Mouse (Mus musculus) lung, adult 2 months (tissue): ENCODE measurements around the gene Plek. TPM values are rescaled to one million over a fixed set of nuclear protein-coding genes. Genes with fewer than 3 reads are reported as not detected.
"Not testable (repeated sequence)": the region's sequence is repeated elsewhere in the genome, so short reads cannot be mapped to it uniquely, and the experiment has no call there.

ENCODE experiments used
- DNase-seq: peaks from one replicate; pipeline ENCODE4 v3.0.0; 2022
- H3K4me1 ChIP-seq: fragments of 200-500 bp; 2 replicates; pipeline ENCODE4 v1.6.1; 2011; ENCODE audit warnings: low read length; ENCODE audit not compliant: control insufficient read depth, insufficient read depth
- H3K4me3 ChIP-seq: fragments of 200-500 bp; replicated peaks from 2 replicates; pipeline ENCODE3; 2011; ENCODE audit warnings: low read depth, mild to moderate bottlenecking, control low read depth, low read length; ENCODE audit errors: extremely low read depth
- CTCF ChIP-seq: fragments of 200-500 bp; IDR thresholded peaks from 2 replicates; pipeline ENCODE4 v1.5.1; 2011; ENCODE audit warnings: mild to moderate bottlenecking, low read length, control low read depth; ENCODE audit not compliant: insufficient read depth
- POLR2A ChIP-seq: fragments of 200-500 bp; IDR thresholded peaks from 2 replicates; pipeline ENCODE4 v1.6.1; 2011; ENCODE audit warnings: low read depth, mild to moderate bottlenecking, control low read depth, low read length, borderline replicate concordance; ENCODE audit errors: extremely low read depth
- WGBS: fragments of 180-500 bp; shearing (Covaris S2); methylation state at CpG from one replicate; pipeline ENCODE4 v1.1.7; 2018; 5-methylcytosine and 5-hydroxymethylcytosine counted together
- polyA plus RNA-seq: library from polyadenylated mRNA; depleted of rRNA; stranded (reverse); fragments of >200 nt; gene quantifications from 2 replicates; pipeline ENCODE4 v1.2.3, GENCODE M21; 2012; rRNA removed

Plek gene
- 3.4 and 7.0 TPM in 2 replicates for polyA plus RNA-seq

DNA sequence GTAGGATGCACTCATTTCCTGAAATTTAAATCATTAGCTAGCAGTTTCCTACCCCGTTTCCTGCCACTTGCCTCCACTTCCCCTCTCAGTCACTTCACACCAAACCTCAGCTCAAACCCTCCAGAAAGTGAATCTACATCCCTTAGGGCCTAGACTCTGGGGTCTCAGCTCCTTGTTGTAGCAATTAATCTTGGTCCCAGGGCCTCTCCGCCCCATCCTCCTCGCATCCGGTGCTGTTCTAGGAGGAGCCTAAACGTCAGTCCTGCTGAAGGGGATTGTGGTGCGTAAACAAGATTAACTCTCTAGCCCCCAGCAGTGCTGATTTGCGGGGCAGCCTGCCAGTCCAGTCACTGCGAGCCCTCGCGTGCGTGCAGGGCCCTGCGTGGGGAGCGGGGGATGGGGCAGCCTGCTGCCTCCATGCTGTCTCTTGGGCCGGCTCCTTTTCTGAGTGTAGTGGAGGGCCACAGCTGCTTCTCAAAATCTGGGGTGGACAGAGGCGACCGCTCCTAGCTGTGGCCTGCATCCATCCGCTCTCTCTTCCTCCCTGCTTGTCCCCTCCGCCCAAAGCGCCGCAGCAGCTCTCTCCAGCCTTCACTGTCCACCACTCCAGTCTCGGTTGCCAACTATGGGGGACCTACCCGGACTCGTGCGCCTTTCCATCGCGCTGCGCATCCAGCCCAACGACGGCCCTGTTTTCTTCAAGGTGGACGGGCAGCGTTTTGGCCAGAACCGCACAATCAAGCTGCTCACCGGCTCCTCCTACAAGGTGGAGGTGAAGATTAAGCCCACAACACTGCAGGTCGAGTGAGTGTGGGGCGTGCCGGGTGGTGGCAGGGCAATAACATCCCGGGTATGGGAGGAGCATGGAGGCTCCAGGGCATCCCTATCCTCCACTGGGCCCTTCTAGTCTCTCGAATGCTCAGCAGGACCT, at the start of gene Plek, which contains the start of gene Cnrip1:
Gene Plek (minus strand): TSS at position 837 of the 931 bp plus-strand sequence.
Gene Cnrip1 (plus strand): TSS at position 42 of the 931 bp plus-strand sequence.
- DNase-seq: peak; percentile 30
- WGBS: 2% methylated on average over 38 of the region's 38 CpGs
- Histone ChIP-seq H3K4me1 (peaks cover 2% of the 10 kb centered on the region; the same call in 1 of the 2 replicates), H3K4me3 (peak within 1 kb of the TSS; percentile 75)
- TF ChIP-seq CTCF (no peak), POLR2A (no peak)

DNA sequence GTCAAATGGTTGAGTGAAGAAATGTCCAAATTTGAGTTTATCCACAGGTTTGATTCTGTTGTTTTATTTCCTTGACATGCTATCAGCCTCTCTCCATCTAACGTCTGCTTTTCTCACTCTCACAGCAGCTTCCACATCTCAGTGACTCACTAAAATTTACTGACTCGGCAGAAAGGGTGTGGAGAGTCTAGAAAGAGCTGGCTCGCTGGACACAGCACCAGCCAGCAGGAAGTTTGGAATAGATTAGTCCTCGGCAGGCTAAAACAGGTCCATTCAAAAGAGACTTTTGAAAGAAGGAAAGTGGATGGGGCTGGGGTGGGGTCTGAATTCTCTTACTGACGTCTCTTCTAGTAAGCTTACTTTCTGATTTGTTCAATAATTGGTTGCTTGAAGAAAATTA, 33.9 kb upstream of the Plek start:
- H3K4me1 ChIP-seq: no peaks in the 10 kb centered on the region
- DNase-seq: no peak
- 17% methylated on average over 5 of the region's 5 CpGs for WGBS
- H3K4me3 ChIP-seq: no peak overlapping the region
- TF ChIP-seq POLR2A: no peak
- no peak for TF ChIP-seq CTCF

GRCm38 (mm10) chr11:17083866-17084265, 31.7 kb upstream of the Plek start:
- TF ChIP-seq CTCF (no peak), POLR2A (no peak)
- Histone ChIP-seq H3K4me3 (no peak overlapping the region), H3K4me1 (no peaks in the 10 kb centered on the region)
- 34% methylated on average over 1 of the region's 1 CpGs for WGBS
- DNase-seq: no peak

- H3K4me1 ChIP-seq: no peaks in the 10 kb centered on the region
- no peak overlapping the region for H3K4me3 ChIP-seq
- DNase-seq: no peak
- TF ChIP-seq POLR2A (no peak), CTCF (no peak)
- 83% methylated on average over 3 of the region's 3 CpGs for WGBS
Observed at GRCm38 (mm10) chr11:17083455-17083854, 31.3 kb upstream of the Plek start.

DNA sequence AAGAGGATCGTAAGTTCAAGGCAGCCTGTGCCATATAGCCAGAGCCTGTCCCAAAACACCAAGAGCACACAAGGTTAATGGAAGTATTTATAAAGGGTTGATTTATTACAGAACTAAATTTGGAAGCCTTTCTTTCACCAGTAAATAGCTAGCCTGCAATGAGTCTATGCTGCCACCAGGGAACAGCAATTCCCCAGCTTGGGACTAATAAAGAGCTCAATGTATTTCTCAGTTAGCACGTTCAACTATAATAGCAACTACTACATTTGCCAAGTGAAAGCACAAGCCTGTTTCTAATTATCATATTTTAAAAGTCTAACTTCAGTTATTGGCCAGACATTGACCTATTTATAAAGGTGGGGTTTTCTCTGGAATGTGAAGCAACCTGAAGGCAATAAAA, 30.8 kb upstream of the Plek start:
- DNase-seq: no peak
- TF ChIP-seq CTCF (peak; percentile 12; the same call in 1 of the 2 replicates), POLR2A (no peak)
- H3K4me3 ChIP-seq: no peak overlapping the region
- WGBS: 46% methylated on average over 2 of the region's 2 CpGs
- H3K4me1 ChIP-seq: no peaks in the 10 kb centered on the region

- no peak for DNase-seq
- 69% methylated on average over 3 of the region's 3 CpGs for WGBS
- TF ChIP-seq CTCF (no peak), POLR2A (no peak)
- Histone ChIP-seq H3K4me1 (no peaks in the 10 kb centered on the region), H3K4me3 (no peak overlapping the region)
Observed at GRCm38 (mm10) chr11:17082086-17082485, 29.9 kb upstream of the Plek start.

DNA sequence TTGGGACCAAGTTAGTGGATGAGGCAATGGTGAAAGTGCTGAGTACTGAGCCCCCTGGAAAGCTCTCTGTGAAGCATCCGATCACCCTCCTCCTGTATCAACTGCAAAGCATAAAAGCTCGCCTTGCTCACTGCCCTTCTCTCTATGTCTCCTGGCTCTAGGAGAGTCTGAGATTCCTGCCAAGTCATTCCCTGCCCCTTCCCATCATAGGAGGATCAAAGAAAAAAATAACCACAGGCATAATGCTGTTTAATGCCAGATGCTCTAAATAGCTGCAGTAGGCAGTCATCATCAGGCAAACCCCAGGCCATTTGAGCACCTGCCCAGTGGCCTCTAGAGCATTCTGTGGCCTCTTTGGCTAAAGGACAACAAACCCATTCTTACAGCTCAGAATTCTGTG, 23.5 kb upstream of the Plek start:
- DNase-seq: no peak
- no peaks in the 10 kb centered on the region for H3K4me1 ChIP-seq
- WGBS: 96% methylated on average over 2 of the region's 2 CpGs
- TF ChIP-seq CTCF: no peak
- no peak for TF ChIP-seq POLR2A
- H3K4me3 ChIP-seq: no peak overlapping the region

DNA sequence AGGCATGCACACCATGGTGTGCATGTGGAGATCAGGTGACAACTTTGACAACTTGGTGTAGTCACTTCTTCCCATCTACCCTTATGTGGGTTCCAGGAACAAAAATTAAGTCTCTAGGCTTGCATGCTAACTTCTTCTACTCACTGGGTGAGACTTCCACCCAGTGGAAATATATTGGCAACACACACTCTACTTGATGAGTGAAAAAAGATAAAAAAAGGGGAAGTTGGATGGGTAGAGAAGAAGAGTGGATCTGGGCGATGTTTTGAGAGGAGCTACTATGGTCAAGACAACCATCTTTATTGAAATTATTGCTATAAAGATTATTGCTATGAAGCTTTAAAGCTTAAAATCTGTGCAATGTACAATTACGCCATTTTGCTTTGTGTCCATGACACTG, 17.2 kb upstream of the Plek start:
- WGBS: 92% methylated on average over 2 of the region's 2 CpGs
- not testable (repeated sequence) for DNase-seq, H3K4me1 ChIP-seq, H3K4me3 ChIP-seq

DNA sequence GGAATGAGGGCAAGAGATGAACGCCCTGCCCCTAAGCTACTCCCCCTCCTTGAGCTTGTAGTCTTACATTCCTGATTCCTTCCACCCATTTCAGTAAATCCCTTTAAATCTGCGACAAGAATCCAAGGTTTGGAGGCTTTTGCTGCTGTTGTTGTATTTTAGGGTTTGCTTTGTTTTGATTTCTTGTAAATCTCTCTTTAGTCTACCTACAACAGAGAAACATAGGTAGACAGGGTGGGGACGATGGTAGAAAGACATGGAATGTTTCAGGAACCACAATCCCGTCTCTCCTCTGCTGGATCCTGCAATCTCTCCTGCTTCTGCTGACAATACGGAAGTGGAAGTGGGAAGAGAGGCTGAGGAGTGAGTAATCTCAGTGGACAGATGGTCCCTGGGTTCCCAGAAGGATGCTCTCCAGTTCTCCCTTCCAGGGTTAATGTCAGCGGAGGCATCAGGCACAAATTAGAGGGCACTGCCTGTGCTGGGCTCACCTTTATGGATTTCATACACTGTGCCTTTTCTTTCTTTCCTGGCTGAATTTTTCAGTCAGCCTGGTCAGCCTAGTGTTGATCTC, 382 bp upstream of the Plek start:
- WGBS: 15% methylated on average over 6 of the region's 6 CpGs
- H3K4me1 ChIP-seq: peaks cover 2% of the 10 kb centered on the region; the same call in 1 of the 2 replicates
- no peak for DNase-seq
- TF ChIP-seq POLR2A (no peak), CTCF (no peak)
- H3K4me3 ChIP-seq: peak overlapping the region; percentile 75

DNA sequence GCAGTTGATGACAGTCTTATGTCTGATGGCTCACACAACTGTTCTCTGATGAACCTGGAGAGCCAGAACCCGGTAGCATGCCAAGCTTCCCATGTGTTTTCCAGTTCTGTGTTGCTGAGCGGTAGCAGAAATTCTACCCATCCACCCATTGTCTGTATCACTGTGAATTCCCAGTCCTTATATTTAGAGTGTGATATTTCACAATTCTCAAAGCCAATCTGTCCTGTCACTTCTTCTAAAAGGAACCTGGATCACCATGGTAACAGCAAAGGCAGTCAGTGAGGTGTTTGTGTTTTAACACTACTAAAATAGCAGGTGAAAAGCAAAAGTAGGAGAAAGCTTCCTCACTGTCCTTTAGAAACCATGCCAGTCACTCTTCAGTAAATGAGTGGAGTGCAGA, 6.4 kb downstream of the Plek start:
- H3K4me3 ChIP-seq: no peak overlapping the region
- TF ChIP-seq CTCF (no peak), POLR2A (no peak)
- 87% methylated on average over 2 of the region's 2 CpGs for WGBS
- no peaks in the 10 kb centered on the region for H3K4me1 ChIP-seq
- DNase-seq: no peak
